Mouse (Mus musculus): ENCODE results near the gene Gzmm. TPM values are rescaled to one million over a fixed set of nuclear protein-coding genes. Genes with fewer than 3 reads are reported as not detected.

Gene Gzmm
- polyA plus RNA-seq (2015; fragmentation: Nextera tagmentation; extraction: Ambion mirVana) = 0.34 and 0.50 TPM in 2 replicates

- Histone ChIP-seq H3K9me3 (replicated peaks; ENCODE audit: low read length) (no peaks in the 10 kb centered on the region), H3K4me1 (replicated peaks; ENCODE audit: insufficient read depth, low read length) (no peaks in the 10 kb centered on the region; the same call in 1 of the 2 replicates), H3K36me3 (ENCODE audit: insufficient read depth, low read length) (peaks cover 47% of the 10 kb centered on the region), H3K4me3 (replicated peaks; ENCODE audit: low read depth, low read length) (no peak within 1 kb of the TSS), H3K27me3 (ENCODE audit: insufficient read depth, low read length) (no peaks in the 10 kb centered on the region), H3K9ac (ENCODE audit: low read depth, low read length) (no peak within 1 kb of the TSS), H3K4me2 (ENCODE audit: low read length) (no peak within 1 kb of the TSS), H3K27ac (no peak within 1 kb of the TSS)
- ATAC-seq (replicated peaks; ENCODE audit: low FRiP score, low read depth) (no peak), DNase-seq (ENCODE audit: low spot score) (no peak)
- no peak for TF ChIP-seq CTCF (IDR thresholded peaks at IDR 0.05; ENCODE audit: low read depth)
- WGBS = 76% methylated on average over 4 of the region's 4 CpGs
Measured at GRCm38 (mm10) chr10:79688720-79689119, at the start of gene Gzmm. TSS of gene Gzmm (plus strand) at chr10:79689020.

GRCm38 (mm10) chr10:79645711-79646110, 43.1 kb upstream of the Gzmm start, which contains the start of gene Odf3l2:
TSS of gene Odf3l2 (minus strand) at chr10:79645738.
- WGBS = 38% methylated on average over 8 of the region's 8 CpGs

DNA sequence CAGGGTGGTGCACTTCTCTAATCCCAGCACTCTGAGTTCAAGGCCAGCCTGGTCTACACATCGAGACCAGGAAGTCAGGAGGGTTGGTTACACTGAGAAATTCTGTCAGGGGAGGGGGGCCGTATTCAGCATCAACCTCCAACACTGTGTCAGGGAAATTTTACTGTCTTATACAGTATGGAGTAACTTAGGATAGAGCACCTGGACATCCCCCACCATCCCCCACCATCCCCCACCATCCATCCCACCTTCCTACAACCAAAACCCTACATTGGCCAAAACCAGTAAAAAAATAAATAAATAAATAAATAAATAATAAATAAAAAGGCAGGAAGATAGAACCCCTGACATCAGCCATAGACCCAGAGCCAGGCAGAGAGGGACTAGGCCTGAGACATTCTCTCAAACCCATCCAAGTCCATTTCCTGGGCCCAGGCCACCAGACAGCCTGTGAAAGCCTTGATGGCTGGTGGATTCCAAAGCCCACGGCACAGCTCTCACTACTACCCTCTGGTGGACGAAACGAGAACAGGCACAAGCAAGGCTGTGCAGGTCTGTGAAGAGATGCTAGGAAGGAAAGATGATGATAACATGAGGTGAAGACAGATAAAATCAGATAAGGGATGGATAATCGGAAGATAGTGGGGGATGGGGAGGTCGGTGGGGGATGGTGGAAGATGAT, 39.6 kb upstream of the Gzmm start:
- no peaks in the 10 kb centered on the region for H3K9me3 ChIP-seq (replicated peaks; ENCODE audit: low read length)
- H3K4me2 ChIP-seq (ENCODE audit: low read length) = no peak overlapping the region
- no peaks in the 10 kb centered on the region for H3K36me3 ChIP-seq (ENCODE audit: insufficient read depth, low read length)
- no peak overlapping the region for H3K27ac ChIP-seq
- H3K4me3 ChIP-seq (replicated peaks; ENCODE audit: low read depth, low read length) = no peak overlapping the region
- peak; percentile 95 for TF ChIP-seq CTCF (IDR thresholded peaks at IDR 0.05; ENCODE audit: low read depth)
- H3K27me3 ChIP-seq (ENCODE audit: insufficient read depth, low read length) = no peaks in the 10 kb centered on the region
- no peaks in the 10 kb centered on the region for H3K4me1 ChIP-seq (replicated peaks; ENCODE audit: insufficient read depth, low read length)
- 29% methylated on average over 7 of the region's 7 CpGs for WGBS
- H3K9ac ChIP-seq (ENCODE audit: low read depth, low read length) = no peak overlapping the region
- DNase-seq (ENCODE audit: low spot score) (peak; percentile 82), ATAC-seq (replicated peaks; ENCODE audit: low FRiP score, low read depth) (peak; percentile 38; the same call in 1 of the 2 replicates)

More at GRCm38 (mm10) chr10:79645711-79646110, 43.1 kb upstream of the Gzmm start, which contains the start of gene Odf3l2:
- no peaks in the 10 kb centered on the region for H3K9me3 ChIP-seq (replicated peaks; ENCODE audit: low read length)
- no peak within 1 kb of the TSS for H3K4me3 ChIP-seq (replicated peaks; ENCODE audit: low read depth, low read length)
- 0 out of 2 replicates have a peak within 1 kb of the TSS, but pooled peaks have one; percentile 44 for H3K9ac ChIP-seq (ENCODE audit: low read depth, low read length)
- no peaks in the 10 kb centered on the region for H3K4me1 ChIP-seq (replicated peaks; ENCODE audit: insufficient read depth, low read length)
- H3K27ac ChIP-seq = no peak within 1 kb of the TSS
- DNase-seq (ENCODE audit: low spot score) (no peak), ATAC-seq (replicated peaks; ENCODE audit: low FRiP score, low read depth) (no peak)
- H3K36me3 ChIP-seq (ENCODE audit: insufficient read depth, low read length) = no peaks in the 10 kb centered on the region
- no peaks in the 10 kb centered on the region for H3K27me3 ChIP-seq (ENCODE audit: insufficient read depth, low read length)
- no peak within 1 kb of the TSS for H3K4me2 ChIP-seq (ENCODE audit: low read length)
- TF ChIP-seq CTCF (IDR thresholded peaks at IDR 0.05; ENCODE audit: low read depth) = no peak

GRCm38 (mm10) chr10:79652789-79653188, 36.0 kb upstream of the Gzmm start:
- H3K4me1 ChIP-seq (replicated peaks; ENCODE audit: insufficient read depth, low read length) = no peaks in the 10 kb centered on the region
- no peak for ATAC-seq (replicated peaks; ENCODE audit: low FRiP score, low read depth)
- no peaks in the 10 kb centered on the region for H3K9me3 ChIP-seq (replicated peaks; ENCODE audit: low read length)
- no peak overlapping the region for H3K4me3 ChIP-seq (replicated peaks; ENCODE audit: low read depth, low read length)
- H3K36me3 ChIP-seq (ENCODE audit: insufficient read depth, low read length) = no peaks in the 10 kb centered on the region
- TF ChIP-seq CTCF (IDR thresholded peaks at IDR 0.05; ENCODE audit: low read depth) = no peak
- no peak overlapping the region for H3K9ac ChIP-seq (ENCODE audit: low read depth, low read length)
- 76% methylated on average over 7 of the region's 7 CpGs for WGBS
- no peaks in the 10 kb centered on the region for H3K27me3 ChIP-seq (ENCODE audit: insufficient read depth, low read length)
- H3K4me2 ChIP-seq (ENCODE audit: low read length) = no peak overlapping the region
- no peak for DNase-seq (ENCODE audit: low spot score)
- H3K27ac ChIP-seq = no peak overlapping the region

DNA sequence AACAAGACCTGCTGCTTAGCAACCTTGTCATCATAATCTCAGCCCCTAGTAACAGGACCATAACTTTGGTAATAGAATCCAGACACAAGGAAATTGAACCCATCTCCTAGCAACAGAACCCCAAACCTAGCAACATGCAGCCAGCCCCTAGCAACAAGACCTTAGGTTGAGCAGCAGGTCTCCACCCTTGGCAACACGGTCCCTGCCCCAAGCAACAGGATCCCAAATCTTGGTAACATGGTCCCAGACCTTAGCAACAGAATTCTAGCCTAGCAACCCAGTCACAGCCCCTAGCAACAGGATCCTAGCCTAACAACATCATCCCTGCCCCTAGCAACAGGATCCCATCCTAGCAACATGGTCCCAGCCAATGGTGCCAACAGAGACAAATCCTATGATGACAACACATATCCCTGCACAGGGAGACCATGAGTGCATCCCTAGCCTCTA, 33.8 kb upstream of the Gzmm start:
- Histone ChIP-seq H3K4me1 (replicated peaks; ENCODE audit: insufficient read depth, low read length) (no peaks in the 10 kb centered on the region), H3K27me3 (ENCODE audit: insufficient read depth, low read length) (no peaks in the 10 kb centered on the region), H3K9me3 (replicated peaks; ENCODE audit: low read length) (no peaks in the 10 kb centered on the region), H3K36me3 (ENCODE audit: insufficient read depth, low read length) (no peaks in the 10 kb centered on the region), H3K4me3 (replicated peaks; ENCODE audit: low read depth, low read length) (no peak overlapping the region), H3K9ac (ENCODE audit: low read depth, low read length) (no peak overlapping the region), H3K4me2 (ENCODE audit: low read length) (no peak overlapping the region), H3K27ac (no peak overlapping the region)
- no peak for TF ChIP-seq CTCF (IDR thresholded peaks at IDR 0.05; ENCODE audit: low read depth)
- 54% methylated on average over 1 of the region's 1 CpGs for WGBS
- DNase-seq (ENCODE audit: low spot score) = no peak
- ATAC-seq (replicated peaks; ENCODE audit: low FRiP score, low read depth) = no peak; the same call in 1 of the 2 replicates

DNA sequence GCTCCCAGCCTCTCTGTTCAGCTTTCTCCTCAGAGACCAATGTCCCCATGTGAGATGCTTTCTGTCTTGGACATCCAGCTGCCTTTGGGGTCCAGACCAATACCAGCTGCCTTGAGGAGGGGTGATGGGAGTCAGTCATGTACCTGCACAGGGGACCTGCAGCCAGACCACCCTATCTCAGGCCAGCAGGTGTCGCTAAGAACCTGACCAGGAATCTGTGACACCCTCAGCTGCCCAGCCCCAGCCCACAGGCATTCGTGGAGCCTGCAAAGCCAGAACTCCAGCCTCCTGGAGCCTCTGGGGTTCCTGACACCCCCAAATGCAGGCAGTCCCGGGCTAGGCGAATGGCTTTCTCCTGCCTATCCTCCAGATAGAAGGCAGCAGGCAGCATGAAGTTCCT, 30.0 kb upstream of the Gzmm start:
- Histone ChIP-seq H3K9ac (ENCODE audit: low read depth, low read length) (no peak overlapping the region), H3K4me3 (replicated peaks; ENCODE audit: low read depth, low read length) (no peak overlapping the region), H3K4me2 (ENCODE audit: low read length) (no peak overlapping the region), H3K27me3 (ENCODE audit: insufficient read depth, low read length) (no peaks in the 10 kb centered on the region), H3K36me3 (ENCODE audit: insufficient read depth, low read length) (no peaks in the 10 kb centered on the region), H3K4me1 (replicated peaks; ENCODE audit: insufficient read depth, low read length) (no peaks in the 10 kb centered on the region), H3K27ac (no peak overlapping the region), H3K9me3 (replicated peaks; ENCODE audit: low read length) (no peaks in the 10 kb centered on the region)
- ATAC-seq (replicated peaks; ENCODE audit: low FRiP score, low read depth) (peak; percentile 45; the same call in 1 of the 2 replicates), DNase-seq (ENCODE audit: low spot score) (no peak)
- TF ChIP-seq CTCF (IDR thresholded peaks at IDR 0.05; ENCODE audit: low read depth) = peak; percentile 65
- WGBS = 22% methylated on average over 4 of the region's 4 CpGs
